Mouse (Mus musculus) forebrain, embryonic 16.5 days (tissue): ENCODE measurements around the gene G3bp2. TPM values are rescaled to one million over a fixed set of nuclear protein-coding genes. Genes with fewer than 3 reads are reported as not detected.

Experiments used
- ATAC-seq: fragments of 200-750 bp; cut with Nextera tagmentation; 2 replicates; pipeline ENCODE4 v1.8.0; 2017; ENCODE audit warnings: mild to moderate bottlenecking, moderate library complexity
- H3K27ac ChIP-seq: fragments of 300-500 bp; sonication (generic); 2 replicates; pipeline ENCODE4 v1.5.1; 2014; ENCODE audit warnings: low read length, control low read depth
- H3K27me3 ChIP-seq: fragments of 300-500 bp; sonication (generic); replicated peaks from 2 replicates; pipeline ENCODE4 v1.6.1; 2014; ENCODE audit warnings: low read length; ENCODE audit not compliant: control insufficient read depth, insufficient read depth
- H3K36me3 ChIP-seq: fragments of 300-500 bp; sonication (generic); 2 replicates; pipeline ENCODE4 v1.6.1; 2014; ENCODE audit not compliant: control insufficient read depth, insufficient read depth
- H3K4me1 ChIP-seq: fragments of 300-500 bp; sonication (generic); replicated peaks from 2 replicates; pipeline ENCODE4 v1.6.1; 2014; ENCODE audit warnings: low read length; ENCODE audit not compliant: control insufficient read depth, insufficient read depth
- H3K4me2 ChIP-seq: fragments of 300-500 bp; sonication (generic); 2 replicates; pipeline ENCODE4 v1.6.1; 2014; ENCODE audit warnings: mild to moderate bottlenecking, low read length, control low read depth
- H3K4me3 ChIP-seq: fragments of 300-500 bp; sonication (generic); replicated peaks from 2 replicates; pipeline ENCODE4 v1.5.1; 2014; ENCODE audit warnings: mild to moderate bottlenecking, low read length, control low read depth
- H3K9ac ChIP-seq: fragments of 300-500 bp; sonication (generic); replicated peaks from 2 replicates; pipeline ENCODE4 v1.6.1; 2014; ENCODE audit warnings: low read depth, low read length, control low read depth
- H3K9me3 ChIP-seq: fragments of 300-500 bp; sonication (generic); 2 replicates; pipeline ENCODE4 v1.6.1; 2016; ENCODE audit warnings: low read length; ENCODE audit not compliant: control insufficient read depth
- WGBS: fragments of 180-500 bp; shearing (Covaris S2); extraction: QIAGEN DNeasy Blood & Tissue Kit; methylation state at CpG from one replicate; pipeline ENCODE4 v1.1.7; 2014; 5-methylcytosine and 5-hydroxymethylcytosine counted together
- polyA plus RNA-seq: library from polyadenylated mRNA; unstranded; fragments of >200 nt; fragmentation: Nextera tagmentation; extraction: Ambion mirVana; gene quantifications from 2 replicates; pipeline ENCODE4 v1.2.1, GENCODE M21; 2015

G3bp2 gene
- polyA plus RNA-seq, 1 experiment from 2014 or later, result 345 TPM

GRCm38 (mm10) chr5:92121636-92122035 lies 38.1 kb upstream of the G3bp2 start:
- Histone ChIP-seq H3K27me3 (no peaks in the 10 kb centered on the region), H3K9ac (no peak overlapping the region), H3K4me2 (no peak overlapping the region), H3K27ac (no peak overlapping the region), H3K9me3 (no peaks in the 10 kb centered on the region), H3K4me1 (no peaks in the 10 kb centered on the region), H3K36me3 (no peaks in the 10 kb centered on the region), H3K4me3 (no peak overlapping the region)
- no peak for ATAC-seq
- 77% methylated on average over 4 of the region's 4 CpGs for WGBS

- Histone ChIP-seq H3K4me2 (no peak overlapping the region), H3K4me3 (no peak overlapping the region), H3K27ac (no peak overlapping the region), H3K9me3 (no peaks in the 10 kb centered on the region), H3K36me3 (no peaks in the 10 kb centered on the region), H3K27me3 (peaks cover 2% of the 10 kb centered on the region; the same call in 1 of the 2 replicates), H3K9ac (no peak overlapping the region), H3K4me1 (no peaks in the 10 kb centered on the region)
- ATAC-seq, result peak; percentile 59; the same call in 1 of the 2 replicates
- WGBS, result 56% methylated on average over 12 of the region's 12 CpGs
Measured at GRCm38 (mm10) chr5:92117823-92118403, 34.4 kb upstream of the G3bp2 start.

GRCm38 (mm10) chr5:92114939-92115338 lies 31.4 kb upstream of the G3bp2 start:
- Histone ChIP-seq H3K36me3 (no peaks in the 10 kb centered on the region), H3K4me3 (no peak overlapping the region), H3K4me1 (no peaks in the 10 kb centered on the region), H3K9ac (no peak overlapping the region), H3K27me3 (peaks cover 2% of the 10 kb centered on the region; the same call in 1 of the 2 replicates), H3K9me3 (no peaks in the 10 kb centered on the region), H3K27ac (no peak overlapping the region), H3K4me2 (no peak overlapping the region)
- no peak for ATAC-seq
- WGBS, result 95% methylated on average over 2 of the region's 2 CpGs

- Histone ChIP-seq H3K27ac (no peak overlapping the region), H3K9me3 (no peaks in the 10 kb centered on the region), H3K4me3 (no peak overlapping the region), H3K4me1 (no peaks in the 10 kb centered on the region), H3K4me2 (no peak overlapping the region), H3K36me3 (no peaks in the 10 kb centered on the region), H3K27me3 (peaks cover 2% of the 10 kb centered on the region; the same call in 1 of the 2 replicates), H3K9ac (no peak overlapping the region)
- ATAC-seq, result no peak
- WGBS, result 90% methylated on average over 6 of the region's 6 CpGs
Measured at GRCm38 (mm10) chr5:92114223-92114622, 30.7 kb upstream of the G3bp2 start.

GRCm38 (mm10) chr5:92113484-92113883 lies 30.0 kb upstream of the G3bp2 start:
- Histone ChIP-seq H3K36me3 (no peaks in the 10 kb centered on the region), H3K9me3 (no peaks in the 10 kb centered on the region), H3K27me3 (peaks cover 2% of the 10 kb centered on the region; the same call in 1 of the 2 replicates), H3K4me1 (no peaks in the 10 kb centered on the region), H3K9ac (no peak overlapping the region), H3K4me2 (no peak overlapping the region), H3K27ac (no peak overlapping the region), H3K4me3 (no peak overlapping the region)
- 87% methylated on average over 7 of the region's 7 CpGs for WGBS
- ATAC-seq, result no peak

- H3K27ac ChIP-seq, result no peak overlapping the region
- no peak overlapping the region for H3K4me3 ChIP-seq
- under 1% methylated on average over 10 of the region's 10 CpGs for WGBS
- no peaks in the 10 kb centered on the region for H3K36me3 ChIP-seq
- H3K9ac ChIP-seq, result no peak overlapping the region
- no peak overlapping the region; the same call in 1 of the 2 replicates for H3K4me2 ChIP-seq
- H3K4me1 ChIP-seq, result no peaks in the 10 kb centered on the region
- ATAC-seq, result no peak
- H3K9me3 ChIP-seq, result no peaks in the 10 kb centered on the region
- peaks cover 2% of the 10 kb centered on the region; the same call in 1 of the 2 replicates for H3K27me3 ChIP-seq
Measured at GRCm38 (mm10) chr5:92112585-92112984, 29.1 kb upstream of the G3bp2 start.

GRCm38 (mm10) chr5:92112175-92112574 lies 28.7 kb upstream of the G3bp2 start:
- WGBS, result 8% methylated on average over 6 of the region's 6 CpGs
- no peaks in the 10 kb centered on the region for H3K4me1 ChIP-seq
- no peak overlapping the region; the same call in 1 of the 2 replicates for H3K4me2 ChIP-seq
- H3K36me3 ChIP-seq, result no peaks in the 10 kb centered on the region
- H3K4me3 ChIP-seq, result no peak overlapping the region
- peaks cover 2% of the 10 kb centered on the region; the same call in 1 of the 2 replicates for H3K27me3 ChIP-seq
- H3K9ac ChIP-seq, result no peak overlapping the region
- no peak overlapping the region for H3K27ac ChIP-seq
- no peaks in the 10 kb centered on the region for H3K9me3 ChIP-seq
- ATAC-seq, result no peak

- ATAC-seq, result no peak
- Histone ChIP-seq H3K4me3 (no peak overlapping the region), H3K27me3 (peaks cover 2% of the 10 kb centered on the region; the same call in 1 of the 2 replicates), H3K9ac (no peak overlapping the region), H3K27ac (no peak overlapping the region), H3K36me3 (no peaks in the 10 kb centered on the region), H3K4me2 (no peak overlapping the region), H3K4me1 (peaks cover 5% of the 10 kb centered on the region; the same call in 1 of the 2 replicates), H3K9me3 (no peaks in the 10 kb centered on the region)
- 89% methylated on average over 5 of the region's 5 CpGs for WGBS
Measured at GRCm38 (mm10) chr5:92110818-92111355, 27.4 kb upstream of the G3bp2 start.

- ATAC-seq, result no peak
- no peak overlapping the region for H3K27ac ChIP-seq
- no peaks in the 10 kb centered on the region for H3K36me3 ChIP-seq
- H3K27me3 ChIP-seq, result no peaks in the 10 kb centered on the region
- 90% methylated on average over 4 of the region's 4 CpGs for WGBS
- H3K9ac ChIP-seq, result no peak overlapping the region
- H3K4me1 ChIP-seq, result peaks cover 10% of the 10 kb centered on the region
- no peaks in the 10 kb centered on the region for H3K9me3 ChIP-seq
- H3K4me3 ChIP-seq, result no peak overlapping the region
- no peak overlapping the region for H3K4me2 ChIP-seq
Measured at GRCm38 (mm10) chr5:92107282-92107681, 23.8 kb upstream of the G3bp2 start.
